Mouse (Mus musculus) cerebellum, adult 11-12 months (tissue): ENCODE measurements around the gene Fgfbp3.
"Not testable (repeated sequence)": the region's sequence is repeated elsewhere in the genome, so short reads cannot be mapped to it uniquely, and the experiment has no call there.

ENCODE experiments used
- DNase-seq: peaks from one replicate; pipeline ENCODE4 v3.0.0; 2022

The Fgfbp3 gene

GRCm38 (mm10) chr19:36919466-36919865 lies at the start of gene Fgfbp3:
Gene Fgfbp3 (minus strand): TSS chr19:36919615.
- DNase-seq = no peak

DNA sequence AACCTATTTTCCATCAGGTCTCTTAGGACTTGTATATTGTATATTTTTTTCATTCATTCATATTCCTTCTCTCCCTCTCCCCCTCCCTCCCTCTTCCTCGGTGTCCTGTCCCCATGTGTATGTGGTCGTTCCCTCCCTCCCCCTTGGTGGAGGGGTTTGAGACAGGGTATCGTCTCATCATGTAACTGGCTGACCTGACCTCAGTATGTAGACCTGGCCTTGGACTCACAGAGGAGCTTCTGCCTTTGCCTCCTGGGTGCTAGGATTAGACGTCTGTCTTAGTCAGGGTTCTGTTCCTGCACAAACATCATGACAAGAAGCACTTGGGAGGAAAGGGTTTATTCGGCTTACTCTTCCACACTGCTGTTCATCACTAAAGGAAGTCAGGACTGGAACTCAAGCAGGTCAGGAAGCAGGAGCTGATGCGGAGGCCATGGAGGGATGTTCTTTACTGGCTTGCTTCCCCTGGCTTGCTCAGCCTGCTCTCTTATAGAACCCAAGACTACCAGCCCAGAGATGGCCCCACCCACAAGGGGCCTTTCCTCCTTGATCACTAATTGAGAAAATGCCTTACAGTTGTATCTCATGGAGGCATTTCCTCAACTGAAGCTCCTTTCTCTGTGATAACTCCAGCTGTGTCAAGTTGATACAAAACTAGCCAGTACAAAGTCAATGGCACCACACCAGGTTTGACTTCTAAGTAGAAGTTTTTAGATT lies 43.3 kb upstream of the Fgfbp3 start:
- DNase-seq = not testable (repeated sequence)

GRCm38 (mm10) chr19:36961320-36961719 lies 41.9 kb upstream of the Fgfbp3 start:
- DNase-seq = no peak

- DNase-seq = no peak
Observed at GRCm38 (mm10) chr19:36958331-36958730, 38.9 kb upstream of the Fgfbp3 start.

DNA sequence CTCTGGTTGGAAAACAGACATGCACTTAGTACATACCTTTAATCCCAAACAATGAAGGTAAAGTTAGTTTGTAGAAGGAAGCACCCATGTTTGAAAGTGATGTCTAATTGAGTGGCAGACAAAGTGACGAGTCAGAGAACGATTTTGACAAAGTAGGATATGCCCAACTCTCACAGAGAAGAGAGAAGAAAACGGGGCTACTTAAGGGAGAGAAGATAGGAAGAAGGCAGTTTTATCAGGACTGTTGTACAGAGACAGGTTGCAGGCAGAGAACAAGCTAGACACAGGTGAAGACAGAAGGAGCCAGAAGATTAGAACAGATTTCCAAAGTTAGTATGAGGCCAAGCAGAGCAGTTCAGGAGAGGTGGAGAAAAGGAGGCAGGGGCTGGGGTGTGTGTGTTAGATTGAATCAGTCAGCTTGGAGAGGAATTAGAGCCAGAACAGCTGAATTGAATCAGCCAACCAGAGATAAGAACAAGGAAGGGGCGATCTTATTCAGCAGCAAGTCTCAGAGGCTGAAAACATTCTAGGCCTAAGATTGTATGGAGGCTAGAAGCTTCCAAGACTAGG lies 34.3 kb upstream of the Fgfbp3 start:
- no peak for DNase-seq

GRCm38 (mm10) chr19:36940064-36940463 lies 20.6 kb upstream of the Fgfbp3 start:
- DNase-seq = no peak

DNA sequence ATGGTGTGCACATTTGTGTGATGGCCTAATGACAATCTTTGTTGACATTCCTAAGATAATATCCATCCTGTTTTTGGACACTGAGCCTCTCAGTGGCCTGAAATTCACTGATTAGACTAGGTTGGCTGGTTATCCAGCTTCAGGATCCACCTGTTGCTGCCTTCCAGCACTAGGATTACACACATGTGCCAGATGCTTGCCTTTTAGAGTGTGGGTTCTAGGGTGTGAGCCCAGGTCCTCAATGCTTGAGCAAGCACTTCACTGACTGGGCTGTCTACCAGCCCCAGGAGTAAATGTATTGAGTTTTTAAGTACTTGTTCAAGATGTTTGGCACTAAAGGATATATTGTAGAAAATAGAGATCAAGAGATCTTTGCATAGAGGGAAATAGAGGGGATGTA lies 18.6 kb upstream of the Fgfbp3 start:
- no peak for DNase-seq

DNA sequence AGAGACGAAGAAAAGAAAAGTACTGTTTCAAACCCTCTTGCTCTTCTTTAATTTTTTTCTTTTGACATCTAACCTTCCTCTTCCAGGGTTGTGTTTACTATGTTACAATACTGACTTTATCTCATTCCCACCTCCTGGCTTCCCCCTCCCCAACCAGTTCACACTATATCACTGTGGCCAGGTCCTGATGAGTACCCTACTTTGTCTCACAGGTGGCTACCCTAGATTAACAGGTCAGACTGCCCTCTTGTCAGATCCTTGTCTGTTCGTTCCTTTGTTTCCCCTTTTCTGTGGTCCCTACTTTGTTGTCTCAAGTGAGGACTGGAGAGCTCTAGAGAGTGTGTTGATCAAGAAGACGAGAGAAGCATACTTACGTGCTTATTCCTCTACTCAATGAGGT lies 16.9 kb upstream of the Fgfbp3 start:
- no peak for DNase-seq

DNA sequence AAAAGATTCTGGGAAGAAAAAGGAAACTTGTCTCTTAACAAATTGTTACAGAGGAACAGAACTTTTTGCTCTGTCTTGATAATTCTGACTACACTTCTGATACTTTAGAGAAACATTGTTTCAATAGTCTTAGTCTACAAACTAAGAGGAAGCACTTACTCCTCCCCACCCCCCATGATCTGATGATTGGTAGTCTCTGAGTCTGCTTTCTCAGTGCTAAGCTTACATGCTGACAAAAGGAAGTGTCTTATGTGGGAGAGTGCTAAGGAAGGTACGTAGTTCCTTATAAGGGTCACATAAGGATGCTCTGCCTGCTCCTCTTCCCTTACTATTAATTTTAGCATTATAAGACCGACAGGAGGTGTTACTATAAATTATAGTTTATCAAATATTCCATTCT lies 13.2 kb upstream of the Fgfbp3 start:
- no peak for DNase-seq

- no peak for DNase-seq
Observed at GRCm38 (mm10) chr19:36932097-36932496, 12.7 kb upstream of the Fgfbp3 start.

DNA sequence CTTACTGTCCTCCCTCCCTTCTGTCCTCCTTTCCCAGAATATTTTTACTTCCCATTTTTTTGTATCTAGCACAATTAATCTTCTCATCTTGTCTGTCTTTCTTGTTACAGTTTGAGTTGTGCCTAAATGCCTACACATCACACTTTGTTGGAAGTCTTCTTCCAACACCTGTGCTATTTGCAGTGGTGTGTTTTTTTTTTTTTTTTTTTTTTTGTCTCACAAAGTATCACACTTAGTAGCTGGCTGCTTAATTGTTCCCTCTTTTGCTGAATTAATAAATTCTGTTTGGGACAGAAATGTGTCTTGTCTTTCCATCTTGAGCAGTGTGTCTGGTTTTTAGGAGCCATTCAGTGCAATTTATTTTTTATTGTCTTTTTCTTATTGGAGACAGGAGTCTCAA lies 10.4 kb upstream of the Fgfbp3 start:
- no peak for DNase-seq

- DNase-seq = no peak
Observed at GRCm38 (mm10) chr19:36927800-36928361, 8.5 kb upstream of the Fgfbp3 start.

DNA sequence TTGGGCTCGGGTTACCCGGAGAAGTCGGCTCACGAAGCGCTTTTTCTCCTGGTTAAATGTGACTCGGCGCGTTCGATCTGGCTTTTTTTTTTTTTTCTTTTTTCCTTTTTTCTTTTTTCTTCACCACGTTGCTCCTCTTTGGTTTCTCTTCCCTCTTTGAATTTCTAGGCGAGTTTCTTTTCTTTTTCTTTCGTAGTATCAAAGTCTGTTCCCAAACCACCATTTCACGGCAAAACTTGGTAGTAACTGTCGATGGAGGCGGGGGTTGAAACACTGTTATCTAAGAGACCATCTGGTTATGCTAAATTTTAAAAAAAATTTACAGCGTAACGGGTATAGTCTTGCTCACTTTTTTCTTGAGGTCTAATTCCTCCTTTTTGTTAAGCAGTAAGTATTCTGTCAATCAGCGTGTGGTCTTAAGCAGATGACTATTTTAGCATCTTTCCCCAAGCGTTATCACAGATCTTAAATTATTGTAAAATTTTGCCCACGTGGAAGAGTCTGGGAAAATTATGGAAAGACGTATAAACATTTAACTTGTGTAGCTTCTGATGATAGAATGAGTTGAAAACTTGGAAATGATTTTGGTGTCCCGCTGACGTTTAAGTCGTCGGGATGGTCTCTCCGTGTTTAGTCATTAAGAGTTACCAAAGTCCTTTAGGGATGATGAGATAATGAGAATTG lies 7.3 kb upstream of the Fgfbp3 start:
- DNase-seq = no peak

DNA sequence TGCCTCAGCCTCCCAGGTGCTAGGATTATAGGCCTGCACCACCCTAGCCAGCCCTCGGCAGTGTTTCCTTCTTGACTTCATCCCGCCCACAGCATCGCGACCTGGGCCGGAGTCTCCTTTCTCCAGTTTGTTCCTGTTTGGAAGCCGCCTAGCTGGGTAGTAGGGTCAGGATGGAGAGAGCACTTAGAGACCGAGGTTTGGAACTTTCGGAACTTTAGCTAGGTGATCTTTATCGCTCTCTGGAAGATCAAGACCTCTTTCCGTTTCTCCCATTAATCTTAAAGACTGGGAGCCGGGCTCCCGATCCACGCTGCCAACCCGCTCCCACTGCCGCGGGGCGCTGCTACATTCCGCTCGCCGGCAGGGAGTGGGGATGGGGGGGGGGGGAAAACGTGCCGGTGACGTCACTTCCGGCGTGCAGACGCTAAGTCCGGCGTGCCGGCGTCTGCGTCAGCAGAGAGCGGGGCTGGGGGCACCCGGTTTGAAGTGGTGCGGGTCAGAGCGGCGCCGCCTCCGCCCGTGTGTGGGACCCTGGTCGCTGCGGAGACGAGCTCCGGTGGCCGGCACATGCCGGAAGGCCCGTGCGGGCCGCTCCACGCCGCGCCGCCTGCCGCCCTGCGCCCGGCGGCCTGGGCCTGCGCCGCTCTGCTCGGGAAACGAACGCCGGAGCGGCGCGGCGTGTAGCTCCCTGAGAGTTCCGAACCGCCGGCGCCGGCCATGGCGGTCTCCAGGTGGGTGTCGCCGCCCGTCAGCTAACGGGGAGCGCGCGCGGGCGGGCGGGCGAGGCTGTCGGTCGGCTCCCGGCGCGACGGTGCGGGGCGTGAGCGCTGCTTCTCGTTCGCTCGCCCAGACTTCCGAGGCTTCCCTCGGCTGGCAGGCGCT lies 6.5 kb upstream of the Fgfbp3 start, which contains the start of gene Btaf1:
Btaf1 (plus strand) TSS at position 409 of the 882 bp plus-strand sequence.
- DNase-seq = peak; percentile 86

DNA sequence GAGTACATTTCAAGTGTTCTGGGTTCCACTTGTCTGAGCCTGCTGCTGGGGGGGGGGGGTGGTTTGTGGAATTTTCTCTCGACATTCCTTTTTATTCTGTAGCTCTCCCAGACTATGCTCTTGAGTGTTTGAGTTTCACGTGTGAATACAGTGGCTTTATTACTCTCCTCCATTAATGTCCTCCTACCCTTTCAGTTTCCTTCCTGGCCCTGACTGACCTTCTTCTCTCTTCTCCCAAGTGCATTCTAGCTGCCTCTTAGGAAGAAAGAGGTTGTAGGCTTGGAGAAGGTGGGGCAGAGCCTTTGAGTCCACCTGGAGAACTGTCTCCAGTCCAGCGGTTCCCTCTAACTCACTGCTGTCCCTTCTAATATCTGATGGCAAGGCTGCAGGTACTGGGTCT lies 3.5 kb upstream of the Fgfbp3 start:
- no peak for DNase-seq

- no peak for DNase-seq
Observed at GRCm38 (mm10) chr19:36922015-36922414, 2.6 kb upstream of the Fgfbp3 start.

DNA sequence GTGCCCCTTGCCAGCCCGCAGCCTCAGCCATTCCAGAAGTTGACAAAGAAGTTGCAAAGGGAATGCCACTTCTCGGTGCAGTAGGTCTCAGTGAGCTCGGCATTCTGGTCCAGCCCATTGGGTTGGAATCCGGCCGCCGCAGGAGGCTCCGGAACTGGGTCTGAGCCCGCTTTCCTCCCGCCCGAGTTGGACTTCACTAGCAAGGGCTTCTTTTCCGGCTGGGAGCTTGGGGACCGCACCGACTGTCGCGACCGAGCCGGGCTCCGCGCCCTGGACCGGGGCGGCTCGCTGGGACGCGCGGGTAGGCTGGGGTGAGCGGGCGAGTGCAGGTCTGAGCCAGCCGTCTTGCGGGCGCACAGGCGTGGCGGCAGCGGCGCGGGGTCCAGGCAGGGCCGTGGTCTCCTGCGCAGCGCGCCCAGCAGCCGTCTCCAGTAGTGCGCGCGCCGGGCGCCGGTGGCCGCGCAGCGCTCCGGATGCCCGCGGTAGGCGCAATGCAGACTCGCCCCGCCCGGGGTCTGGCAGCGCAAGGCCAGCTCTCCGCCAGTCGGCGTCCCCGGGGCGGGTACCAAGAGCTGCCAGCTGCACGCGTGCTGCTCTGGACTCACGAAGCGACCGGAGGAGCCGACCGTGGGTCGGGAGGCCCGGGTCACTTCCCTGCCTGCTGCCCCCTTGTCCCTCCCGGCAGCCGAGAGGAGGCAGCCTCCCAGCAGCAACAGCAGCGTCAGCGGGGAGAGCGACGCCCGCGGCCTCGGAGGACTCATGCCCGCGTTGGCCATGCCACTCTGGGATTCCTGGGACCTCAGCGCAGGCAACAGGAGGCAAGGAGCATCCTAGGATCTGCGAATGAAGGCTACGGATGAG lies 744 bp downstream of the Fgfbp3 start:
- DNase-seq = peak; percentile 84

DNA sequence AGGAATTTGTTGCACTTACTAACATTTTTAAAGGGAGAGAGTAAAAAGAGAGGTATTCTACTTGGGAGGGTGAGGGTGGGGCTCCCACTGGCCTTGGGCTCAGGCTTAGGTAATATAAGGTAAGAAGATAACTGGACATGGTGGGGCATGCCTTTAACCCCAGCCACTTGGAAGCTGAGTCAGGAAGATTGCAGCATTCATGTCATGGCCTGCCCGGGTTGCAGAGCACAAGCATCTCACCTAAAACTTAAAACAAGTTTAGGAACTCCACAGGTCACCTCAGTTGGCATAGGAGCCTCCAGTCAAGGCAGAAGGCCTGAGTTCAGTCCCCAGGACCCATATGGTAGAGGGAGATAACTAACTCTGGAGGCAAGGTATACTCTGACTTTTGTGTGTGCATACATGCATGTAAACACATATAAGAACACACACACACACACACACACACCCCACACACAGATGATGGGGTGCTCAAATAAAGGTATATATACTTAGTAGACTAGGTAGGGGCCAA lies 2.5 kb downstream of the Fgfbp3 start:
- no peak for DNase-seq

DNA sequence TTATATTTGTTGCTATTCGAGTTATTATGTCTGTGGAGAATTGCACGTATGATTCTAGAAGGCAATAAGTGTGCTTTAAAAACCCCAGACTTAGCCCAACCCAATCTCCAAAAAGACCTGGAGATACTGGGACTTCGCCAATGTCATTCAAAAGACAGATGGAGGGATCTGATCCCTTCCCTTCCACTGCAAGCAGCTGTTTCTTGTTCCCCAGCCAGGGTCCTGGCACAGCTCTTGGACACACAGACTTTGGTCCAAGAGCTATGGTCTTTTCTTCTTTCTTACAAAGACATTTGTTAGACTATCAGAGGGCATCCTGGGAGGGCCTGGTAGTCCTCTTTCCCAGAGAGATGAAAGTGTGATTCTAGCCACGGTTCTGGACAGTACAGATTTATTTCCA lies 3.2 kb downstream of the Fgfbp3 start:
- DNase-seq = no peak

GRCm38 (mm10) chr19:36913064-36913463 lies 6.4 kb downstream of the Fgfbp3 start:
- DNase-seq = no peak

DNA sequence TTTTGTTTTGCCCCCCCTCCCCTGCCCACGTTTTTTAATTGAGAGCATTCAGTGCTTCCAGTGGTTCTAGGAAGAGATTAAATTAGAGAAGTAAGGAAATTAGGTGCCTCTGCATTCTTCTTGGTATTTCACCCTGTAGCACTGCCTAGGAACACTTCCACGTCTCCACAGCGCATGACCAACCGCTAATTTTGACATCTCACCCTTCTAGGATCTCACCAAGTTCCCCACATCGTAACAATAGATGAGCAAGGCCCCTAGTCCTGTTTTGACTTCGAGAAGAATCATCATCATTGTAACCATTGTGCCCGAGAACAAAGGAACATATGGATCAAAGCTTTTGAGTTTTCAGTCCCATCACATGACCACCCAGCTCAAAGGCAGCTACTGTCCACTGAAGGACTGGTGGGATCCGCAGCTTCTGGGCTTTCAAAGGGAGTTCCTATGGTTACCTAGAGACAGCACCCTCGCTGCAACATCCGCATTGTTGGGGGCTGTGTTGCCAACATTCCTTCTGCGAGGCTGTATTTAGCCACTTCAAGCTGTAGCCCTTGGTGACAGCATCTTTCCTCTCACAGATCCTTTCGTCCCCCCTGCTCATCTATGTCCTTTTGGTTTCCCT lies 8.9 kb downstream of the Fgfbp3 start:
- no peak for DNase-seq
